Mouse (Mus musculus) layer of hippocampus, adult 11-12 months (tissue): Measurements from ENCODE around the gene Fli1.

ENCODE experiments used
- DNase-seq: peaks from one replicate; pipeline ENCODE4 v3.0.0; 2022; ENCODE audit warnings: low spot score

Fli1 gene

DNA sequence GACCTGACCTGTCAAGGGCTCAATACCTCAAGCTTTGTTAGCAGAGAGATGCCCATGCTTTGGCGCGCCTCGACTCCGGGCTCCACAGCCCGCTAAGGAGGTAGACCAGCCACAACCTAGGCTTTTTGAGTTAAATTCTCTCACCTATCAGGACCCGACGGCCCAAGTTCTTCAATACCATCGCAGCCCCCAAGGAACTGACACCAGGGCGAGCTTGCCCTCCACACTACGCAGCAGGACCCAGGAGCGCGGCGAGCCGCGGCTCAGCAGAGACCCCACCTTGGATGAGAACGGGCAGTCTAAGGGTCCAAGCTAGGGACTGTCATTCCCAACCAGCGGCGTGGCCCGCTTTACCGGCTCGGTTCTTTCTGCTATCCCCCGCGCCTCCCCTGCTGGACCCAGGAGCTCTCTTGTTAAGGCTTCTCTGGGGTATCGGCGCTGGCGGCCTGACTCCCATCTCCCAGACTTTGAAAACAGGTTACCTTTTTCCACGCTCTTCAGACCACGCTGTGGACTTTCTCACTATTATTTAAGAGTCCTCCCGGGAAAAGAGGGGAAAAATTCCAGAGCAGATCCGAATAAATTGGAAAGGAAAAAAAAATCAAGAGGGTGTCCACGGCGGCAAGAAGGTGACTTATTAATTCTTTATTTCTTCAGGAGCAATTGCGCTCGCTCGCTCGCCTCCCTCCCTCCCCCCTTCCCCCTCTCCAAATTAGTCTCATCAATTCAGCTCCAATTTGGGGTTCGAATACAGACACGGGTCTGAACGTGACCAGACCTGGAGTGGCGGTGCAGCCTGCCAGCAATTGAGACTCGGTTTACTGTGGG lies at the start of gene Fli1:
Gene Fli1, minus strand, starts transcription at position 650 of the 828 bp plus-strand sequence.
- DNase-seq: no peak

- peak; percentile 68 for DNase-seq
These were observed 49.3 kb upstream of the Fli1 start for GRCm38 (mm10) chr9:32591732-32592582.

DNA sequence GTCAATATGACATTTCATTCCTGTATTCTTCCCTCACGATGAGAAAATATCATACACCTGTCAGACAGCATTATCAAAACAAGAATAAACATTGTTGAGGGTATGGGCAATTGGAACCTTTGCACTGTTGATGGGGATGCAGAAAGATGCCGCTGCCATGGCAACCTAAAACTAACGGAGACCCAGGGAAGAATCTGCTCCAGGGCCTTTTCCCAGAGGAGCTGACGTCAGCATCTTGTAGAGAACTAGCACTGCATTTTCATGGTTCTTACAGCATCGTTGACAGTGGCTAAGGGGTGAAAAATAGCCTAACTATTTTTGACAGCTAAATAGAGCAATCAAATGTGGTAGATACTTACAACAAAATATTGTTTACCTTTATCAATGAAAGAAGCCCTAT lies 47.9 kb upstream of the Fli1 start:
- no peak for DNase-seq

- DNase-seq: peak; percentile 82
These were observed 47.2 kb upstream of the Fli1 start for GRCm38 (mm10) chr9:32589900-32590299.

DNA sequence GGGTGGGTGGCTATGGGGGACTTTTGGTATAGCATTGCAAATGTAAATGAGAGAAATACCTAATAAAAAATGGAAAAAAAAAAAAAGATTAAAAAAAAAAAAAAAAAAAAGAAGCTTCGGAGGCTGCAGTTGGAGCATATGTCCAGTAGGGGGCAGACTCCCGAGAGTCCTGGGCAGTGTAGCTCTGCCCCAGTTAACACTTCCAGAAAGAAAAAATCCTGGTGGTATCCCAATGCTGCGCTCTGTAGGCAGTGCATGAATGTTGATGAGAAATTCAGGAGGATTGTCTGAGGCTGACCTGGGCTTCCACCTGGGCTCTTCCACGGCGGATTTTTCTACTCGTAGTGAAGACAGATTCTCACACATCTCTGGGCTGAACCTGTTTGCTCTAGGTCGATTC lies 42.7 kb upstream of the Fli1 start:
- DNase-seq: no peak

DNA sequence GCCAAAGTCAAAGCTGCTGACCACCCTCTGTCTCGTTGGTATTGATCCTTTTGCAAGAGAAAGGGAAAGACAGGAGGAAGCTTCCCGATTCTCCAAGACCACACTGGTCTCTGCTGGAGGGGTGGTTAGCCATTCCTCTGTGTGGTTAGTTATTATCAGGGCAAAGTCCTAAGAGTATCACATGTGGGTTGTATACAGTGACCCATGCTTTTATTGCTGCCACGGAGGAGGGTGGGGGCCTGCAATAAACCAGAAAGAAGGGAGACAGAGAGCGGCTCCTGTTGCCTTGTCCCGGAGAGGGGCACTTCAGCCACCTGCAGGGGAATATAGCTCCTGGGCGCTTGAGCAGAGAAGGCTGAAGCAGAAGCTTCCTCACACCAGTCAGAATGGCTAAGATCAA lies 41.2 kb upstream of the Fli1 start:
- no peak for DNase-seq

GRCm38 (mm10) chr9:32581851-32582573 lies 39.4 kb upstream of the Fli1 start:
- no peak for DNase-seq

GRCm38 (mm10) chr9:32578411-32578810 lies 35.8 kb upstream of the Fli1 start:
- DNase-seq: no peak

- no peak for DNase-seq
These were observed 31.0 kb upstream of the Fli1 start for GRCm38 (mm10) chr9:32573638-32574037.

DNA sequence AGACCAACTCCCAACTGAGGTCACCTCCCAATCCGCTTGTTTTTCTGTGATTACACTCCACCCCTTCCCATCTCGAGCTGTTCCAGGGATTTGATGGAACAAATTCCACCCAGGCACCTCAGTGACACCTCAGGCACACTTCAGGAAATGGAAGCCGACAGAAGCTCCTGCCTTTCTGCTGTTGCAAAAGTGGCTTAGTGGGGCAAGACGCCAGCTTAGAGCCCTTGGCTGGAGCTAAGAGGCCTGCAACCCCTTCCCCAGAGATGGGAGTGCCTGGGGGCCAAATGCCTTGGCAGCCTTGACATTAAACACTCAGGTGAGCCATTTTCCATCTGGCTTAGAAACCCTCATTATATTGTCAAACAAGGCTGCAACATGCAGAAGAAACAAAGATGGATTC lies 29.0 kb upstream of the Fli1 start:
- DNase-seq: no peak

GRCm38 (mm10) chr9:32570547-32570946 lies 27.9 kb upstream of the Fli1 start:
- DNase-seq: no peak

- DNase-seq: no peak
These were observed 26.6 kb upstream of the Fli1 start for GRCm38 (mm10) chr9:32569261-32569660.

DNA sequence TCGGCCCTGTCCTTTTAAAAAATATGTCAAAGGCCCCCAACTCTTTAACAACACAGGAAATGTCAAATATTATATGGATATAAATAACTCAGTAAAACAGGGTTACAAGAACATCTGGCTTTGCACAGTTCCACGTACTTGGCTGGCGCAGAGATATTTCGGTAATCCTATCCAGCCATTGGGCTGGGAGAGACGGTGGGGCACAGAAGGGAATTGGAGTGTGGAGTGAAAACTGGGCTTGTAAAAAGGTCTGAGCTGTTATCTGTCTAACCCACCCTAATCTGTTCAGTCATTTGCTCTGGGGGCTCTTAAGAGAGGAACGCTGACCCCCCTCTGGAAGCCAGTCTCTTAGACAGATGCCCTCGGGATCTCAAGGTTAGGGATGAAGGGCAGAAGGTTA lies 24.9 kb upstream of the Fli1 start:
- no peak for DNase-seq

- DNase-seq: no peak
These were observed 22.6 kb upstream of the Fli1 start for GRCm38 (mm10) chr9:32565309-32565708.

DNA sequence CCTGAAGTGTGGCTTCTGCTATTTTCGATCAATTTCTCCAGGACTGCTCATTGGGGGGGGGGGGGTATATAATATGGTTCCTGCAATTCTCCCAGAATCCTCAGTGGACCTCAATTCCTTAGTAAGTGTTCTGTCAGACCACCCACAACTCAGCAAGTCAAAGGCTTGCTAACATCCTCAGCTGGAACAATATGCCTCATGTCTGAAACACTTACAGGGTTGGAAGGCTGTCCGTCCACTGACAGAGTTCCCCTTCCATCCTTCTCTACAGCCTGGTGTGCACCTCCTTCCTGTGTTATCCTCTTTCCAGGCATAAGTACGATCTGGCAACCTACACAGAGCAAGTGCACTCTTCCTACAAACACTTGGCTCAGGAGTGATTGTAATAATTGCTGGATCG lies 20.2 kb upstream of the Fli1 start:
- DNase-seq: no peak

- DNase-seq: no peak
These were observed 19.7 kb upstream of the Fli1 start for GRCm38 (mm10) chr9:32562409-32562808.

DNA sequence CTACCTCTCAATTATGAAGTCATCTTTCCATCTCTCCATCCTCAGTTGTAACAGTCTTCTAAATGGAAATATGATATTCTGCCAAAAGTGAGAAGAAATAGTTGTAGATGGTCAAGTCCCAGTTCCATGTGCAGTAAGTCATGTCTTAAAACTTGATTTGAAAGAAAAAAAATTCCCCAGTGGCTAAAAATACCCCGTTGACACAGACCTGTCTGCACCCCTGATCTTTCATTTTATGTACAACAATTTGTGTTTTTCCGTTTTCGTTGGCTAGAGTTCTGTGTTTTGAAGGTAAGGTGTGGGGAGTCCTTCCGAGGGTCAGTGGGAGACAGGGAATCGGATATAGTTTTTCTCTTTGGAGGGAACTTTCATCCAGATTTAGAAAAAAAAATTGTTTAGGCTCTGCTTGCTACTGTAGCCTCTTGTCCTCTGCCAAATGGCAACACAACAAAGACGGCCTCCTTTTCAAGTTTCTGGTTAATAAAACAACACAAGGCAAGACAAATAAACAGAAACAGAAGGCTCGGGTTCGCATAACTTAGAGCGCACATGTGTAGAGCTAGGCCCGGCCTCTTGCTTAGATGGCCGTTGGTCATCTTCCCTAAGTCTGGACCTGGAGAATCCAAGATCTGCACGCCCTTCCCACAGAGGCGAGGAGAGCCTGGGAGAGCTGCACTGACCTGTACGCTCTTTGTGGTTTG lies 18.7 kb upstream of the Fli1 start:
- DNase-seq: no peak

GRCm38 (mm10) chr9:32559859-32560258 lies 17.2 kb upstream of the Fli1 start:
- DNase-seq: no peak

DNA sequence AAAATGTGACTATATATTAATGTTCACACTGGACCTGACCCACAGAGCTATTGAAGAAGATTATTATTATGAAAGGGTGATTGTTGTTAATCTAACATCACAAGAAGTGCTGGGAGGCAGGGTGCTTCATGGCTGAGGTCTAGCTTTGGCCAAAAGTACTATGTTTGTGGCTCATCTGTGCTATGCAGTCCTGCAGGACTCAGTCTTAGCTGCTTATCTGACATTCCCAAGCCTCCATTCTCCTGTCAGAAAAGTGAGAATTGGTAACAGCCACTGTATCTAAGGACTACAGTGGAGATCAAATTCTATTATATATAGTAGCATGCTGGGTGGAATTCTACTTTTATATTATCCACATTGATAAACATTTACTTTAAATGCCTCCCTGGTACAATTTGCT lies 16.8 kb upstream of the Fli1 start:
- DNase-seq: no peak

DNA sequence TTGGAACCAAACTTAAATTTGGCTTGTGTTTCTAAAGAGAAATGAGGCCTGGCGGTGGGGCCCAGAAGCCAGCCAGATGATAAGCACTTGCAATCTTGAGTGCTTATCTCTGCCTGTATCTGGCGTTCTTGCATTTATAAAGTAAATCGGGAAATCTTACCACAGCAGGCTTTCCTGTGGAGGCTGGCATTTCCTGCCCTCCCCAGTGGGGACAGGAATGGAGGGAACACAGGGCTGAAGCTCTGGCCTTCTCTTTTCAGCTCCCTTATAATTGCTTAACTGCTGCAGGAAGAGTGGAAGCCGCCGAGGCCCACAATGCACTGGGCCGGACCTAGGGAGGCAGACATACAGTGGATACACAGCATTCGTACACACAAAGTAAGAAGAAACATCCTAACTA lies 13.7 kb upstream of the Fli1 start:
- no peak for DNase-seq

DNA sequence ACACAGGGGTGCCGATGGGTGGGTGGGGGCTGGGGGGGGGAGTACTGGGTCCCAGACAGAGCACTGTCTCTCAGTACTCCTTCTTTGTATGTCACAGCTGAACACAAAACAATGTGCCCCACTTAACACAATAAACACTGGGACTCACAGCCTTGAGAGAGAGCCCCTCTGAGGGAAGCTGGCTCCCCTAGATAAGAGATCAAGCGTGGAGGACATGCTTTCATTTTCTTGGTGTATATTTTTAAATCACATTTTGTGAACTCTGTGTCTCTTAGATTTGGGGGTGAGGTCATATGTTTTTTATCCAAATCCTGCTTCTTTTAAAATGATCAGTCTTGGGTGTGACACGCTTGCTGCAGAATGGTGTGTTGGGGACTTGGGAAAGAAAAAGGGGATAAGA lies 12.6 kb upstream of the Fli1 start:
- no peak for DNase-seq

DNA sequence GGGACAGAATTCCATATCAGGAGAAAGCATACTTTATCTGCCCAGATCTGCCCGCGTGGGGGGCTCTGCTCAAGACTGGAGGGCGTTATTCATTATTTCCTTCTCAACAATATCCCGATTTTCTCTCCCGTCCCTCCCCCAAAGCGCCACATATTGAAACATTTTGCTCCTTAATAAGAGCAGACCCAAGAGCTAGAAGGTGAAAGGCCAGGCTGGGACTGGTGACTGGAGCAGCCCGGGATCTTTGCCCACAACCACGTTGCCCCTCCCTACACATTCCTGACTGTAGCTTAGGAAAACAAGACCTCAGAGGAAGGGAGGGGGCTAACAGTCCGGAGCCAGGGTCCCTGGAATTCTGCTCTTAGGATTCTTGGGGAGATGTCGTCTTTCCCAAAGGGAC lies 7.9 kb upstream of the Fli1 start:
- no peak for DNase-seq
